Mouse (Mus musculus) adrenal gland, postnatal 4 days (tissue): ENCODE data around the gene Daam1. TPM values are rescaled to one million over a fixed set of nuclear protein-coding genes. Genes with fewer than 3 reads are reported as not detected.

Experiments
- DNase-seq, 2 experiments: peaks; one replicate each; pipeline ENCODE4 v3.0.0; 2021 to 2022; ENCODE audit warnings: low spot score in 2 of 2, mixed read lengths in 2 of 2
- total RNA-seq, 2 experiments: library from RNA; stranded (reverse); gene quantifications; 2 replicates each; pipeline ENCODE4 v1.2.3; 2021

The Daam1 gene
- total RNA-seq, 2 experiments from 2014 or later = 30.5 to 31.4 TPM

DNA sequence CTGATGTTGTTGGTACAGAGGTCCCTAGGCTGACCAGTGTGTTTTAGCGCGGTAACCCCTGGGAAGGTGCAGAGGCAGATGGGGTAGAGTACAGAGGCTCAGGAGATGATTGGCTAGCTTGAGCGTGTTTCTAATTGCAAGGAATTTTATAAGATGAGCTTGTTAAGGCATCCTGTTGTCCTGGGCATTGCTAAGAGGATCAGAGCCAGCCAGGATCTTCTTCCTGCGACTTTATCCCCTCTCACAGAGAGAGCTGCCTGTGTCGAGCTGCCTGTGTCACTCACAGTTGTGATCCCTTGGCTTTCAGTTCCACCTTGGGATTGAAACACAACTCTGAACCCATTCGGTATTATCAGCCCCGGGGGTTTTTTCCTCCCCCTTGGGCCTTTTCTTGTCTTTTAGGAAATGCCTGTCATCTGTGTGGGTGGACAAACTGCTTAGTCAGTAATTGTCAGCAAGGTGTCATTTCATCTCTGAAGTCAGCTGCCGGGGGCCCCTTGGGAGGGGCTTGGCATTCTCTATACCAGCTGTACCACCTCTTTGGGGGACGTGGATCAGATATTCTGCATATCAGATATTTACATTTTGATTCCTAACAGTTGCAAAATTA, 62.2 kb downstream of the Daam1 start:
- no peak for DNase-seq

DNA sequence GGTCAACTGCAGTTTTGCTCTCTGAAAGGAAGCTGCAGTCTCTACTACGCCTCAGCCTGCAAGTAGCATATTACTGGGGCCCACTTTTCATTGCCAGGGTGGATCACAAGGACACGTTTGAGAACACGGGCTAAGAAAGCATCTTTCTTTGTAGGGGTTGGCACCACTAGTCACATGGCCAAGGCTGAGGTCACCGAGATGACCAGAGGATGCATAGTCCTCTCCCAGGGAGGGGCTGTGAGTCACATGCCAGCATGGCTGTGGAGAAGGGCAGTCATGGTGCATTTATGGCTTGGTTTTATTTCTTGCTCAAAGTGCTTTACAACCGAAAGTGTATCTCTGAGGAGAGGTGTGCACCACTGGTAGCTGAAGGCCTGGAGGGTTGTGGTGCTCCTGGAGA, 67.4 kb downstream of the Daam1 start:
- DNase-seq = no peak

DNA sequence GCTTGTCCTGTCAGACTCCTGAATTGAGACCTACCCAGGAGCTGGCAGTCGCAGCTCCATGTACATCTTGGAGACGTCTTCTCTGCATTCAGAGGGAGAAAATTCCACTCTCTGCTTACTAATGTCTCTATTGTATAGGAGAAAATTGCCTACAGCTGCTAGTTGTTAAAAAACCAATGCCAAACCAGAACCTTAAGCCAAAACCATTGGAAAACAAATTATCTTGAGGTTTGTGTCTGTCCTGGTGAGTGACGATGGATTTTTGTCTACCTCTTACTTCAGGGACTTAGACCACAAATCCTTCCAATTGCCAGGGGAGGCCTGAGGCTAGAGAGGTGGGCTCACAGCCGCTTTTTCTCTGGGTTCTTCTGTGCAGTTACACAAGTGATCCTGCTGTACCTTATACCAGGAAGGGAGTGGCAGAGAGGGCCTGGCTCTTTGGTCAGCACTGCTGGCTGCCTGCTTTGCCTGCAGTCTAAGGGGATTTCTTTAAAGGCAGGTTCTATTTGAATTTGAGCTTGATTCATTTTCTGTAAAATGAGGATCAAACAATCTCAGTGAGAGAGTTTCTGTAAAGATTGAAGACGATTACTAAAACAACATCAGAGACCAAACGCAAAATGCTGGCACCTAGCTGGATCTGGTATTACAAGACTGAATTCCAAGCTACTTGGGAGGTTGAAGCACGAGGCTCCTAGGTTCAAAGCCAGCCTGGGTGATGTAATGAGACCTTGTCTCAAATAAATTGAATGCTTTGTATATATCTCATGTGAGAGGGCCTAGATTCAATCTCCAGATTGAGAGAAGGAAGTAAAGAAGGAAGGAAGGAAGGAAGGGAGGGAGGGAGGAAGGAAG, 68.0 kb downstream of the Daam1 start:
- DNase-seq = no peak

DNA sequence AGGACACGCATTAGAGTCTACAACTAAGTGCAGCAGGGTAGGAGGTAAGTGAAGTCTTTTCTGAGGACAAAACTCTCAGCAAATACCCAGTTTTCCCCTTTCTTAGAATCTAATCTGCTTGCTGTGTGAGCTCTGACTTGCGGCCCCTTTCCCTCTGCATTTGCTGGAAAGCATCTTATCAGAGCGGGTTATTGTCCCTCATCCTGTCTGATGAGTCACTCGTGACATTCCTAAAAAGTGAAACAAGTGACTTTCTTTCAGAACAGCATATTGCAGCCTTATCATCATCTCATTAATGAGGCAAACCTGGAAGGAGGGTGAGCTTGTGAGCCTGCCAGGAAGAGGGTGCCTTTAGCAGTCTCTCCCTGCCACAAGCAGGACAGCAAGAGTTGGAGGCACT, 68.7 kb downstream of the Daam1 start:
- no peak for DNase-seq

DNA sequence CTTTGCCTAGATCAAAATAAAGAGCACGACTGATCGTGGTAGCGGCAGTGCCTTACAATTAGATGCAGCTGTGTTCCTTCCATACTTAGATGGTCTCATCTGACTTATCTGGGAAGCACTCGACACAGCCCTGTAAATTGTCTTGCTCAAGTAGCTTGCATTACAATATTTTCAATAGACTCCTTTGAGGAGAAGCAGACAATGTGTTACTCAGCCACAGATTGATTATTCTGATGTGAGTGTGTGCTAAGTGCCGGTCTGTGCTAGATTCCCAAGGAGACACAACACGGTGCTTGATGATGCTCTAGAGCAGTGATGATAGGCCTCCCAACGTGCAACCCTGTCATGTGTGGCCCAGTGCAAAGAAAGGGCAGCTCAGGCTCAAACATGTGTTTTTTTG, 70.3 kb downstream of the Daam1 start:
- no peak for DNase-seq

DNA sequence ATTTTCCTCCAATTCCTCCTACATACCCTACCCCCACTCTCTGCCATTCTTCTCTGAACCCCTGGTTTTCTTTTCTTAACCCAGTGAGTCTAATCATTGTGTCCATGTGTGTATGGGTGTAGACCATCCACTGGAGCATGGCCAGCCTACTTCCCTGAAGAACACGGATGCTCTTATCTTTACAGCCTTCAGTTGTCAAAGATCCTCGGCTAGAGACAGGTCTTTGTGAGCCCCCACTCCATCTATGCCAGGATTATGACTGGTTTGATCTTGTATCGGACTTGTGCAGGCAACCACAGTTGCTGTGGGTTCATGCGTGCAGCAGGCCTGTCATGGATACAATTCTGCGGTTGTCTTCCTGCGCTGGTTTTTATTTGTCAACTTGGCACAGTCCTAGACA, 71.0 kb downstream of the Daam1 start:
- DNase-seq = no peak

DNA sequence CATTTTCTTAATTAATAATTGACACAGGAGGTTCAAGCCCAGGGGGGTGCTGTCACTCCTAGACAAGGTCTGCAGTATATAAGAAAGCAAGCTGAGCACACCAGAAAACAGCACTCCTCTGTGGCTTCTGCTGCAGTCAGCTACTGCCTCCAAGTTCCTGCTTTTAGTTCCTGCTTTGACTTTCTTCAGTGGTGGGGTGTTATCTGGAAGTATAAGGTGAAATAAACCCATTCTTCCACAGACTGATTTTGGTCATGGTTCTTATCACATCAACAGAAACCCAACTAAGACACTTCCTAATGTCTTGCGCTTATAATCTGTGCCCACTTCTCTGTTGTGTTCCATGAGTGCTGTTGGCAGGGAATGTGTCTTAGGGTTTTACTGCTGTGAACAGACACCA, 71.4 kb downstream of the Daam1 start:
- no peak for DNase-seq

DNA sequence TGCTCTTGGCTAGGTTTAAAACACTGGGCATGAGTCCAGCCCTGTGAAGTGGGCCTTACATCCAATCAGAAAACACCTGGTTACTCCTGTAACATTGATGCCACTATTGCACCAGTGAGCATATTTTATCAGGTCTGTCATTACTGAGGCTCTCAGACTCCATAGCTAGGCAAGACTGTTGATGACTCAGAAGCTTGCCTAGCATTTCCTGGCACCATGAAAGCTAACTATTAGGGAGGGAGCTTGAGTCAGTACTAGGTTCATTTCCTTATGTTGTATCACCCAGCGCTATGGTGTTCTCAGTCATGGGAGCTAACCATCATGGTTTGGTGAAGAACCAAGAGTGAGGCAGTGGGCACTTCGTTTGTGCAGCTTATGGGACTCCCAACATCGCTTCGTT, 72.3 kb downstream of the Daam1 start:
- DNase-seq = no peak

DNA sequence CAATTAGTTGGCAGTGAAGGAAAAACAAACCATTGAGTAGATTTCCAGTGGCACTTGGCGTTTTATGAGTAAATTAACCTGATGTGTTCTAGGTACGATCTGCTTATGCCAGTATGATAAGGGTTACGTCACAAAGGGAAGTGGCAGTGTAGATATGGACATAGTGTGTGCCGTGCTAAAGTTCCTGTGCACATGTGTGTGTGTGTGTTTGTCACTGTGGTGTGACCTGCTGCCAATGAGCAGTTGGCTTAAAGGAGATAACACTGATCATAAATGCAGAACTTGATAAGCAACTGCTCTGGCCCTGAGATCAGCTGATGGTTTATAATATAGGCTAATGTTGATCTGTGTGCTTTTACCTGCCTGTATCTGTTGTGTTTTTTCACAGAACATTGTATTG, 73.4 kb downstream of the Daam1 start:
- no peak for DNase-seq

DNA sequence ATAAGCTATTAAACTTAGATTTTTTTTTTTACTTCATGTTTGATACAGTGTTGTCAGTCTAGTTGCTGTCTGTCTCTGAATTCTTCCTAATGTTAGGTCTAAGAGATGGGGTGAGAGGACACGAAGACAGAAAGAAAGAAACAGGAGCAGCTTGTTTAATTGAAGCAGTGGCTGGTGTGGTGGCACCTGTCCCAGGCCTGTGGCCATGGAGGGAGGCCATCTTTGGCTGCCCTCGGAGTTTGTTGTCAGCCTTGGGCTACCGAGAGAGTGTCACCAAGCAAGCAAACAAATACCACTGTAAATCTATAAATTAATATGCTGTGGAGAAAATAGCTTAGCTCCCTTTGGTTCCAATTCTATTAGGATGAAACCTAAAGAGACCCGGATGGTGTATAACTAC, 74.0 kb downstream of the Daam1 start:
- DNase-seq = no peak

DNA sequence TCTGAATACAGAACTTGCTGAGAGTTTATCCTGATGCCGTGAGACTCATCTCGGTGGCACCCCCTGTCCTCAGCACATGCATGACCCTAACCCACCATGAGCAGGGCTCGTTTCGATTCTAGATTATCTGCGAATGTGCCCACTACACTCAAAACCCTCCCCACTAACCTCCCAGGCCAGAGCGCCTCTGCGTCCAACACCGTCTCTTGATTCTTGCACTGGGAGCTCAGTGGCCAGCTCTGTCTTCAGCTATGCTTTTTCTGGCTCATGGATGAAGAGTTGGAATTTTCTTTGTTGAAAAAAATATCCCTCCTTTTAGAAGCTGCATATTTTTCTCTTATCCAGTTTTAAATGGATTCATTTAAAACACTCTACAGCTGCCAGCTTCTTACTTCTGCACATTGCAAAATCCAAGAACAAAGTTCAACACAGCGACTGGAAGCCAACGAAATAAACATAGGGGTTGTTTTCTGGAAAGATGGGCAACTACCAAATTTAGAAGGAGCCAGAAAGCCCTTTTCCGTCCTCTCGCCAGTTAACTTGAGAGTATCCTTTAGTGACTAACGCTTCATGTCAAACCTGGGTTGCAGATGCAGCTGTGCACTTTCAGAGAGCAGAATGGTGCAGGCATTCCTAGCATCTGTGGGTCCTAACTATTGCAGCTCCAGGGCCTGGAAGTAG, 74.9 kb downstream of the Daam1 start:
- DNase-seq = no peak

DNA sequence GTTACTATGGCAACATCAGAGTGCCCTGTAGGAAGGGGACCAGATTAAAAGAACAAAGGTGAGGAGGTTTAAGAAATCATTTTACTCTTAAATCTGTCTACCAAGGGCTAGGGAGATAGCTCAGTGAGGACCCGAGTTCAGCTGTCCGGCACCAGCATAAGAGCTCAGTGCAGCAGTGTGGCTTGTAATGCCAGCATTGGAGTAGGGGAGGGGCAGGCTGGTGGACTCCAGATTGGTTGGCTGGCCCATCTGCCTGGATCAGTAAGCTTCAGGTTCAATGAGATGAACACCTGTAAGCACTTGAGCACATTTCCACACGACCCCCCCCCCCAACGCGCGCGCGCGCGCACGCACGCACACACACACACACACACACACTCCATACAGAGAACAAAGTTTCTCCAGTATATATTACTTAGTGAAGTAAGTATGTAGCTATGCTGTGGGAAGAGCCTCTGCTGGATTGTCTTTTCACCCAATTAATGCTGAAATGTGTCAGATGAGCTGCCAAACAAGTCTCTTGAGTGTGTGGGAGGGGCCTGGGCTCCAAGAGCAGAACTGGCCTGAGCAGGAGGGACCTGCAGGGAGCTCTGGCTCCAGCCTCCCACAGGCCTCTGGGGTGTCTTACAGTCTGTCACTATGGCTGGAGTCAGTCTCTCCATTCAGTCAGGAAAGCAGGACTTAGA, 75.8 kb downstream of the Daam1 start:
- no peak for DNase-seq

DNA sequence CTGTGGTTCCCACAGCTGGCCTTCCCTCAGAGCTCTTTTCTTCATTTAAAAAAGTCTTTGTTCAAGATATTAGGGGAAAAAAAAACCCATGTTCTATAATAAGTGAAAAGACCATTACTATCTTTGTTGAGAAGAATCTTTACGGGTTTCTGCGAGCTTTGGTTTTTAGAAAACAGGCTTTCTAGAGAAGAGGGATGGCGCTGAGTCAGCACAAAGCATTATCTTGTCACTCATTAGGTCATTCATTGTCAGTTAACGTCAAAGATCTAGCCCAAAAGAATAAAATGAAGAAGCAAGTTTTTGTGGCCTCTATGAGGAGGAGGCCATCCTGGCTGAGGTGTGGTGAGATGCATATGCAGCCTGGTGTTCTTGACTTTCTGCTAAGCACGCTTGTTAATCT, 78.1 kb downstream of the Daam1 start:
- no peak for DNase-seq

DNA sequence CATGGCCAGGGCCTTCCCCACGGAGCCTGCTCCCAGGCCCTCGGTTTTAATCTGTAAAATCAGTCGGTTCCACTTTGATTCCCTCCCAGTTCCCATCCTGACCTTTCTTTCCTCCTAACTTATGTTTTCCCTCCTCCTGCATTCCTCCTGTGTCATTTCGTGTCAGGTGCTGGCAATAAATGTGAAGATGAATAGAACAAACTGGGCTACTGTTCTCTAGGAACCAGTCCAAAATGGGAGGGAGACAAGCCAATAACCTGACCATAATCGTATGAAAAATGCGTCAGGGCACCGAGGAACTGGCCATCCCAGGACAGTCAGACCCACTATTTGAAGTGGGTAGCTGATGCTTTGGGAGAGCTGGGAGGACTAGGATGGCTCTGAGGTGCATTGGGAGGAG, 79.4 kb downstream of the Daam1 start:
- DNase-seq = no peak

DNA sequence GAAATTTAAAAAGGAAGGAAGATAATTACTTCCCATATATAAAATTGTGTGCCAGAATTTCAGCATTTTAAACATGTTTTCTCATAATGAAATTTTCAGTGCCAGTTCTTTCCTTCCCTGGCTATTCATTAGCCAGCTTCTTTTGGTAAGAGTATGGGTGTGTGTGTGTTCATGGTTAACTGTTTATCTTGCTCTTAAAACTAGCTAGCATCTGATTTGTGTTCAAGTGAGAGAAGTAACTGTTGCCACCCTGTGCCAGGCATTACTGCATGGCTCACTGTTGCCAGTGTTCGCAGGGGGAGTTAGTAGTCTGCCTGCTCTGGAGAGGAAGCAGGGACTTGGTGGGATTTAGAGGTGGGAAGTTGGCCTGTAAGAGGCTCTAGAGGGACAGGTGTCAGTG, 81.4 kb downstream of the Daam1 start:
- no peak for DNase-seq

DNA sequence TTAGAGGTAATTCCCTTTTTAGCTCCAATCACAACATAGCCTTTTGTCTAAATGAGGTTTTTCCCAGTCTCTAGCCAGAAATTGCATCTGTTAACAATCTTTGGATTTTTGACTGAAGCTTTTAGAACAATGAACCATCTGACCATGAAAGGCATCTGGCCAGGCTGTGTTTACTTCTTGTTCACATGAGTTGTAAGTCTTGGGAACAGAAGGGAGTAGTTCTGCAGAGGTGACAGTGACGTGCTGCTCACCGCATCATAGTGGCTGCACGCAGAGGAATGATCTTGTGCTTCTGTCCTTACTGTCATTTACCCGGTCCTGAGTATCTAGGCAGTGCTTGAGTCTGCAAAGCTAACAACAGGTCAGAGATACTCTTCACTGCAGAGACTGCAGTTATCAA, 88.3 kb downstream of the Daam1 start:
- DNase-seq = no peak

DNA sequence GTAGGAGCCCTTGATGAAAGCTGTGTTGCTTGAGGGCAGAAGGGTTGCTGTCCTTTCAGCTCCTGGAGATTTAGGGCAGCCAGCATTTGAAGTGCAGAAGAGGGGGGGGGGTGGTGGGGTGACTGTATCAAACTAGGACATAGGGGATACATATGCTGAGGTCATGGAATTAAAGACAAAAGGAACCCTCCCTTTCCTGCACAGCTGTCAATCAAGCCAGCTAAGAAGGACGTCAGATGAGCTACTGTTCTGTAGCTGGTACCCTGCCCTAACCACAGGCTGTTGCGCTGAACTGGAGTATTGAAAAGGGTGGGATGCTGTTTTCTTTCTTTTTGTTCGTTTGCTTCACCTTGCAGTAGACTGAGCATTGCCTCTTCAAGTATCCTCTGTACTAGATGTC, 89.1 kb downstream of the Daam1 start:
- DNase-seq = no peak

DNA sequence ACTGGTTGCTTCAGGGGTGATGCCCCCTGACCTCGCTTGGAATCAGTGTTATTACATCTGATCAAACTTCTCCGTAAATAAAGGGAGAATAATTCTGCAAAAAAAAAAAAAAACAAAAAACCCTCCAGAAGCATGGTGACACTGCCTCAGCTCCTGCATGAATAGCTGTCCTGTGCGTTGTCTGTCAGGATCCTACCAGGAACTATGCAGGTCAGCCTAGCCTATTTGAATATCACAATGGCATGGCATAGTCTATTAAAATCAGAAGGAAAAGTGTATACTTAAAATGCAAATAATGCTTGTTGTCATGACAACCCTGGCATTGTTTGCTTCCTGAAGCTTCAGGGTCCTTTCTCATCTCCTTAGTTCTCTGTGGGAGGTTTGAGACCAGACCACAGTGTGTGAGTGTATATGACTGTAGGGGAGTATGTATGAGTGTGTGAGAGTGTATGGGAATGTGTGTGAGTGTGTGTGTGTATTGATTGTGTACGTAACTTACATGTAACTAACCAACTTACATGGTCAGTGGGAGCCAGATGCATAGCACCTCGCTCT, 92.0 kb downstream of the Daam1 start:
- DNase-seq = no peak

DNA sequence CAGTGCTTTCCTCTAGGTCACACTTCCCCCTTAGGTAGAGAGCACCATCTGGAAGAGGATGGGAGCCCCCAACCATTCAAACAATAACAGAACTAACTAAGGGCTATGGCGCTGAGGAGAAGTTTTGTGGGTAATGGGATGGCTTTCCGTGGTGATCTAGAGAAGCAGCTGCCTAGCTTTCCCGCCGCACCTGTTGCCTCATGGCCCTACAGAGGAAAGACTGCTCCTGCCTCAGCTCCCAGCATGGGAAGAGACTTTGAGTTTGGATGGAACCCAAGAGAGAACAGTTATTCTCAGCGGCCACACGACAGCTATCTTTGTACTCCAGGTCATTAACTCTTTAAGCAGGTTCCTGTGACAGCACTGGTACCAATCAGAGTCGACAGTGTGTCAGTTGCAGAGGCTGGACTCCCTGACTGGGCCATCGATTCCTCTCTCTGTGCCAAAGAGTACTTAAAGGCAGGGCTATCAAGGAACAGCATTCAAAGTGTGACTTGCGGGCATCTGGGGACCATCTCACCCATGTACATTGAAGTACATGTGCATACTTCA, 94.2 kb downstream of the Daam1 start:
- DNase-seq = no peak

DNA sequence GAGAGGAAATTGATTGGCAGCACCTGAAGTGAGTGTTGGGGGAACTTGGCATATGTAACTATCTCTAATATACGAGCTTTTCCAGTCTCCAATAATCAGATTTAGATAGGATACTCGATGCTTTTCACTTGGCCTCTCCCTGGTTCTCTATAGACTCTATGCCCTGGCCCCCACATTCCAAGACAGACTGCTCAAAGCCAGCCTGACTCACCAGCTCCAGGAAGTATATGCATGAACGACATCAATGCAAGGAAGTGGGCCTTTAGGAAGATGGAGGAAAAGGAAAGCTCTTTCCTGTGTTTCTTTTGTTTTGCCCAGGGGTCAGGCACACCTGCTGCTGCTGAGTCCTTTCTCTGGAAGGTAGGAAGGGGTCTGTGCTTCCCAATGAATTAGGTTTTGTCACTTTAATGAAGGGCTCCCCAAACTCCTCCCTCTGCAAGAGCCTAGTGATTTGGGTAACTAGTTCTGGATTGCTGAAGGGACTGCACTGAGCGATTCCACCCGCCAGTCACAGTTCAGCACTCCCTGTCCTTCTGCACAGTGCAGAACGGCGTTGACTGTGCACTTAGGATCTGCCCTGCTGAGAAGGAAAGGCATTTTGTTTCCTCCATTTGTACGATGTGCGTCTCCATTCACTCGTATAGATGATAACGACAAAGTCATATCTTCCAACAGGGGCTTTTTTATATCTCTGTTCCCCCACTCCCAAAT, 95.3 kb downstream of the Daam1 start:
- DNase-seq = no peak

DNA sequence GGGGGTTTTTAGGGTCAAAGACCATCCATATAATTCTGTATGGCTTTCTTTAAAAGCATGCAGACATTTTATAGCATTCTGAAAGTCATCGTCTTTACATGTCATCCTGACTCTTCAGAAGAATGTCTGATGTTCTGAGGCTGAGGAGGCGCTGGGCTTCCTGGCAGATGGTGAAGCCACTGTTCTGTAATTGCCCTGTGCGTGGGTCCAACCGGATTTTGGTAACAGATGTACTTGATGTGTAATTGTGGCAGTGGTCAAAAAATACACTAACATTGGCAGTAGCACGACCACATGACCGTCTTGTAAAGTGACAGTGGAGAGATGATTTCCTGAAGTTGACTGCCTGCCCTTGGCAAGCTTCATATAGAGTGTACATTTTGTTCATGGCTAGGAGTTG, 97.2 kb downstream of the Daam1 start:
- no peak for DNase-seq
